Mouse (Mus musculus): ENCODE measurements at regions not wholly inside any gene's neighbourhood (a gene's known extent, or its start where the extent isn't known, plus 50 kb on each side); places are given as distances from the start of the nearest gene placed in this dataset.

DNA sequence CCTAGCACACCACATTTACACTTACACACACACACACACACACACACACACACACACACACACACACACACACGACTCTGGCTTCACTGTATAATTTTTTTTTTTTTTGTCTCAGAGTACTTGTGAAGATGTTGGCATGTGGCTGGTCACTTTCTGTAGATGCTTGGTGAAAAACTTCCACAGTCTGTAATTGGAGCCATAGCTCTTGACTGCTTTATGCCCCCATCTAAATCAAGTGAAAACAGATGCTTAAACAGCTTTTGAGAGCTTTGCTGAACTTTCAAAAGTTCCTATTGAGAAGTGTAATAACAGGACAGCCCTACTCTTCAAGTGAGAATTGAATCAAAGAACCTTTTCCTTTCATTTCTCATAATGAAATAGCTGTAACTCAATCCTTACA, 317.7 kb downstream of the Gm21750 start:
- no peak for TF ChIP-seq POLR2A (IDR thresholded peaks at IDR 0.05; ENCODE audit: extremely low read depth, insufficient read depth, low read length)
- no peak for TF ChIP-seq CTCF (IDR thresholded peaks at IDR 0.05; ENCODE audit: low read depth, low read length)
